Mouse (Mus musculus): ENCODE measurements around the gene Galm. TPM values are rescaled to one million over a fixed set of nuclear protein-coding genes. Genes with fewer than 3 reads are reported as not detected.

Gene Galm
- total RNA-seq, 2 experiments from 2014 or later, result 4.2 to 5.3 TPM

- no peak for DNase-seq (ENCODE audit: low spot score in 2 of 2)
These were observed 1.1 kb upstream of the Galm start for GRCm38 (mm10) chr17:80126166-80126565.

DNA sequence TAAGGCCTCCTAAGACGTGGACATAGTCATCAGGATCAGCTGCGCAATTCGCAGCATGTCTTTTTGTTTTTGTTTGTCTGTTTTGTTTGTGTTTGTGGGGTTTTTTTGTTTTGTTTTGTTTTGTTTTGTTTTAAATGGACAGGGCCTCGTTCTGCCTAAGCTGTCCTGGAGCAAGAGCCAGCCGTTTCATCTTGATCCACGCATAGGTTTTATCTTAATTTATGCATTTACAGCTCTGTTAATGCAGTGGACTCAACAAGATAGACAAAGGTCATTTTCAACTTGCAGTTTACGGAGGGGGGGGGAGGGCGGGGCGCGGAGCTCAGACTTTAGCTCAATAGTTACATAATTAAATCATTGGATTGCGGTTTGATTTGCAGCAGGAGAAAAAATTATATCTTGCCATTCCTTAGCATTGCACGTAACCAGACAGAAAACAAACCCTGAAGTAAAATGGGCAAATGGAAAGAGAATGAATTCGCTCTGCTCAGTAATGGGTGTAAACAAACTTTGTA, 1.3 kb downstream of the Galm start:
- no peak for DNase-seq (ENCODE audit: low spot score in 2 of 2)

DNA sequence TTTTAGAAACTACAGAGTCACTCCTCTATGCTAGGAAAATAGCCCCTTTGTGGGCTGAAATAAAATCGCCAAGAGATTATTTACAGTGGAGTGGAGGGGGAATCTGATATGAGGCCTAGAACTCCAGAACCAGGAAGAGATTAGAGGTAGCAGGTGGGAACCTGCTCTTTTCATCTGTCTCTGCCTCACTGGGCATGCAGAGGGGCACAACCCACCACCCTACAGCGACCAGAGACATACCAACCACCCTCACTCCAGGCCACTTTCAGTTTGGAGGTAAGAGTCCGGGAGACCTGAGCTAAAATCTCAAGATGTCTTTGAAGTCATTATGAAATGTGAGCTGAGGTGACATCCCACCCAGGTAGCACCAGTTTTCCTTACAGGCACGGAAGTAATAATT, 2.1 kb downstream of the Galm start:
- no peak for DNase-seq (ENCODE audit: low spot score in 2 of 2)

DNA sequence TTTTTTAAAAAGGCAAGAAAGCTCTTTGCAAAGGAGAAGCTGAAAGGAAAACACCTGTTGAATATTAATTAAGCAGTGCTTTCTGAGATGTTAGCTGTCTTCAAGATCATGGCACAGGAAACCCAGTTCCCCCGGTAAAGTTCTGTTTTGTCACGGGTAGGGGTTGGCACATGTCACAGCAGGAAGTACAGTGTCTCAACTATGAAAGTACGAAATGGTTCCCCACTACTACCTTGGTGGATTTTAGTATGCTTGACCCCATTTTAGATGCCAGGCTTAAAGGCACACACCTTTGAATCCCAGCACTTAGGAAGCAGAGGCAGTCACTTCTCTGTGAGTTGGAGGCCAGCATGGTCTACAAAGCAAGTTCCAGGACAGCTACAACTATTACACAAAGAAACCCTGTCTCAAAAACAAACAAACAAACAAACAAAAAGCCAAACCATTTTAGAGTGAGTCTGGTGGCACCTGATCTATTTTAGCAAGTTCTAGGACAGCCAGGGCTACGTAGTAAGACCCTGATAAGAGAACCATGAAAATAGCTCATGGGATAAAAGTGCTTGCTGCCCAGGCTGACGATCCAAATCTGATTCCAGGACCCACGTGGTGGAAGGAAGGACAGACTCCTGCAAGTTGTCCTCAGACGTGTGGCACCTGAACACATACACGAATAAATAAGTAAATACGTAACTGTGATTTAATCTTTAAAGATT, 3.6 kb downstream of the Galm start:
- no peak for DNase-seq (ENCODE audit: low spot score in 2 of 2)

GRCm38 (mm10) chr17:80131431-80131766, 4.1 kb downstream of the Galm start:
- no peak for DNase-seq (ENCODE audit: low spot score in 2 of 2)

GRCm38 (mm10) chr17:80131838-80132237, 4.6 kb downstream of the Galm start:
- no peak for DNase-seq (ENCODE audit: low spot score in 2 of 2)

DNA sequence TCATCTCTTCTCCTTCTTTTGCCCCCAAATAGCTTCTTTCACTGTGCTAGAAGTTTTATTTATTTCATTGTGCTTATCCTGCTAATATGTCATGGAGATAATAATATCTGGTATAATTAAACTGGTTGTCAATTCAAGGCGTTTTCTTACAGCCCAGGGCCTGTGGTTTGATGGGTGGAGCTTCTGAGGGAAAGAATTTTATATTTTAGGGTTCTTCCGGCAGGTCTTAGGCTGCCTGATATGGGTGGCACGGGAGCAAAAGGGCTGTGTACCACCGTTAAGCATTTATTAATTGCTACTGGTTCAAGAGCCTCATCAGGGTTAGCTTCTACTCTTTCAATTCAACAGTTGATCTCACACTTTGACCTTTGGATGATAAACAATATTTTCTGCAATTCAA, 5.2 kb downstream of the Galm start:
- no peak for DNase-seq (ENCODE audit: low spot score in 2 of 2)

DNA sequence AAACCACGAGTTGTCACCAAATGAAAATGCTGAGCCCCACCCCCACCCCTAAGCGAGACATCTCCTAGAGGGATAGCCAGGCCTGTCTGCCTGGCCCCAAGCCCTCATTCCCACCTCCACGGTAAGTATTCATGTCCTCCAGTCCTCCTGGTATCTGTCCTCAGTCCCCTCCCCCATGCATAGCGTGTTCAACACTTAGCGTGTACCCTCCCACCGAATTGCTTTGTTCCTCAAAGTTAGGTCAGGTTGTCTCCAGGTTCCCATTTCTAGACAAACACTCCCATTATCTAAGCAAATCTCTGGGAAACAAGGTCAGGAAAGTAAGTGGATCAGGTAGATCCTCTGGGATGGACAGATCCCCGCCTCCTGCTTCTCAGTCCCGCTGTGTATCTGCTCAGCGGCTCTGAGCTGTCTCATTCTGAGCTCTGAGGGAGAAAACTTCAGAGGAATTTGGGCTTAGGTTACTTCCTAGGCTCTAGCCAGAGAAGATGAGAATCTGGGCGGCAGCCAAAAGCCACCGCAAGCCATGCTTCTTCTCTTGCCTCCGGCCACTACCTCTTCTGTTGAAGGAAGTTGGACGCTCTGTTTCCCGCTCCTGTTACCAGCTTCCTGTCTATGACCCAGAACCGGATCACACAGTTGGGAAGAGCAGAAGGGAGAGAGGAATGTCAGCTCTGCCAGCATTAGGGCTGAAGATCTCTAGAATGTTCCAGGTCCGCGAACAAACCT, 11.3 kb downstream of the Galm start:
- peak in 1 of 2 experiments; percentile 46 for DNase-seq (ENCODE audit: low spot score in 2 of 2)

- no peak for DNase-seq (ENCODE audit: low spot score in 2 of 2)
These were observed 12.6 kb downstream of the Galm start for GRCm38 (mm10) chr17:80139753-80140444.

GRCm38 (mm10) chr17:80143478-80144232, 16.4 kb downstream of the Galm start:
- no peak for DNase-seq (ENCODE audit: low spot score in 2 of 2)

- no peak for DNase-seq (ENCODE audit: low spot score in 2 of 2)
These were observed 17.9 kb downstream of the Galm start for GRCm38 (mm10) chr17:80145210-80145609.

GRCm38 (mm10) chr17:80145771-80146170, 18.5 kb downstream of the Galm start:
- no peak for DNase-seq (ENCODE audit: low spot score in 2 of 2)

DNA sequence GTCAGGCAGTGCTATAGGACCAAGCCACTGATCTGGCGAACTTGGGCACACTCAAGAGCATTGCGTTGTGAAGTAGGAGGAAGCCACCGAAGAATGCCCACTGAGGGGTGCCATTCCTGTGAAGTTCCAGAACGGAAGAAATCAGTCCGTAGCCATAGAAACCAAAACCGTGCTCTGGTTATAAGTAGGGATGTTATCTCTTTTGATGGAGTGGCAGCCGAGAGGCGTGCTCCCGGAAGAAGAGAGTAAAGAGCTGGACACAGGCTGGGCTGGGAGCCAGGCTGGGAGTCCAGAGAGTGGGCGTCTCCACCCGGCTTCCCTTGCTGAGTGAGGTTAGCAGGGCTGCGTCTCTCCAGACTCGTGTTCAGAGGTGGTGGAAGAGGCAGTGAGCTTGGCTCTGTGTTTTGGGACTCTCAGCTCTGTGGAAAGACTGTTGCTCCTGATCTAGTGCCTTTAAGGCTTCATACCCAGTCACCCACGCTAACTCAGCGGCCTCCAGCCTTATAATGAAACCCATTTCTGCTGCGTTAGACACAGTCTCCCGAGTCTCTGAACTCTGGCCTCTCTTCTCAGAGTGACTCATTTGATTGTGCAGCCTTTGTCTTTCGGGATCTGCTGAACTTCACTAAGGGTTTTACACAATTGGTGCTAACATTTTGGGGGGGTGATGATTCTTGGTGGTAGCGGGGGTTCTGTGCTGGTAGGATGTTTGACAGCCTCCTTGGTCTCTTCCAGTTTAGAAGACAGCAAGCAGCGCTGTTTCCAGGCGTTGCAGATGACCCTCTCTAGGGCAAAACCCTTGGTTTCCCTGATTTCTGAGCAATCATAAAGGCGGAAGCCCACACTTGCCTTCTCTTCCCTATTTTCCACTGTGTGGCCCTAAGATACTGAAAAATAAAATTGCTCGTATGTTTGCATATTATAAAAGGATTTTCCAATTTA, 21.1 kb downstream of the Galm start:
- peak; percentile 63 to 74 for DNase-seq (ENCODE audit: low spot score in 2 of 2)

DNA sequence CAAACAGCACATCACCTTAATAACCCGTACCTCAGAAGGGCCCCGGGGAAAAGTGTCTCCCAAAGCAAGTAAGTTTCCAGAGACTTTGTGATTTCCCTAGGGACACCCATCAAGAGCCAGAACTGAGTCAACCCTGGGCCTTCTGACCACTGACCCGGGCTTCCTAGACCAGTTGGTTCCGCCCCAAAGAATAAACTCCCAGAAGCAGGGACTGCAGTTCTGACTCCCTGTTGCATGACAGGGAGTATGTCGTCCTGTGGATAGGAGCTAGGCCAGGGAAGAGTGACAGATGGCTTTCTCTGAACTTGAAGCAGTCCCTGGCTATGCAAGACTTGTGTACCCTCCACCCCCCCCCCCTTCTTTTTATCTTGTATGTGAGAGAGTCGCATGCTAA, 21.7 kb downstream of the Galm start:
- no peak for DNase-seq (ENCODE audit: low spot score in 2 of 2)

DNA sequence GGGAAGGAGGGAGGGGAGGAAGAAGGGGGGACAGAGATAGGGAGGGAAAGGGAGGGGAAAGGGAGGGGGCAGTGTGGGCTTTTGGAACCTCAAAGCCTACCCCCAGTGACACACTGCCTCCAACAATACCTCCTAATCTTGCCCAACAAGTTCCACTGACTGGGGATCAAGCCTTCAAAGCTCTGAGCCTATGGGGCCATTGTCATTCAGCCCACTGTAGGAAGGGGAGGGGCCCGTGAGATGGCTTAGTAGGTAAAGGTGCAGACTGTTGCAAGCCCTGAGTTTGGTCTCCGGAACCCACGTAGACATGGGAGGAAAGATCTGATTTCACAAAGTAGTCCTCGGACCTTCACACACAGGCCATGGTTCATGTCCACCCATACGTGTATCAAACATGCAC, 24.1 kb downstream of the Galm start:
- DNase-seq (ENCODE audit: low spot score in 2 of 2), result no peak

DNA sequence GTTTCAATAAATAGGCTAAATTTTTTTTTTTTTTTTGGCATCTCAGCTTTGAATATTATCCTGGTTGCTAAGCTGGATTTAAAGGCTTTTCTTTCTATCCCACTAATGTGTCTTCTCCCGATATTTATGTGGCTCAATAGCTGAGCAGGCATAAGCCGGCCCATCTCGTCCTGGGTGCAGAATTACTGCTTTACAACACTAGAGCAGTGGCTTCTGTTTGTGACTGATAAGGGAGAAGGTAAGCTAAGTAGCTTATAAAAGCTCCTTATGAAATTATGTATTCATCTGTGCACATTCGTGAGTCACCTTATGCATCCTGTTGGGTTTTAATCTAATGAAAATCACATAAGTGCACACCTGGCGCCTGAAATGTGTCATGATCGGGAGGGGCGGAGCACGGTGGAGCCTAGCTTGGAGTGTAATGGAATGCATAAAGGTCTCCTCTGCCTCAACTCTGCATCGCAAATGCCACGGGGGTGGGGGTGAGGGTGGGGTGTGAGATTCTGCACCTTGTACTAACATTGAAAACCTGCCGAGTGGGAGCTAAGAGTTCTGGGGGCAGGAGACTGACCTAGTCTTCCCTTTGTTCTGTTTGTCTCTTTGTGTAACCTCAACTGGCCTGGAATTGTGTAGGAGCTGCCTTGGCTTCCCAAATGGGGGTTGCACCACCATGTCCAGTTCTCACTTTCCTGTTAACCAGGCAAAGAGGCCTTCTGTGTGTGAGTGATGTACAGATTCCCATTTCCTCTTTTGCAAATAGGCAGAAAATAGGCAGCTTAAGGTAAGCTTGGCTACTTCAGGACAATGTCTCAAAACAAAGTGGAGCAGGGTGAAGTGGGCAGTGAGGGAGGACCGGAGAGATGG, 25.7 kb downstream of the Galm start:
- DNase-seq (ENCODE audit: low spot score in 2 of 2), result no peak

- no peak for DNase-seq (ENCODE audit: low spot score in 2 of 2)
These were observed 26.4 kb downstream of the Galm start for GRCm38 (mm10) chr17:80153631-80154030.

DNA sequence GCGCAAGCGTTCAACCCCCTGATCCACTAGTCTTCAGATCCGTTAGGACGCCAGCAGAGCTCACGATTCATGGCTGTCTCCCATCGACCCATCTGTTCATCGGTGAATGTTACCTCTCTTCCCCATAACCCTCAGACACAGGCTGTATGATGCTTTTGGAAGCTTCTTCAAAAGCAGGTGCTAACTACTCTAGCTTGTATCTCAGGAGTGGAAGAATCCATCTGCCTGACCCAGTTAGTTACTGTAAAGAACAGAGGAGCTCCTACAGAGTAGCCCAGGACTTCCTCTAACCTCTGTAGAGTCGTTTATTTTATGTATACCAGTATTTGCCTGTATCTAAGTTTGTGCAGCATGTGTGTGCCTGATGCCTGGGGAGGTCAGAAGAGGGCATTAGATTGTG, 29.6 kb downstream of the Galm start:
- DNase-seq (ENCODE audit: low spot score in 2 of 2), result no peak

GRCm38 (mm10) chr17:80157489-80157888, 30.2 kb downstream of the Galm start:
- DNase-seq (ENCODE audit: low spot score in 2 of 2), result no peak
